Mouse (Mus musculus) hindbrain, postnatal 0 days (tissue): ENCODE results near the gene Acvr1b. TPM values are rescaled to one million over a fixed set of nuclear protein-coding genes. Genes with fewer than 3 reads are reported as not detected.
A peak's percentile ranks its signal among the peaks of the same experiment; 100 is the strongest.

Experiments used
- ATAC-seq: fragments of 200-750 bp; cut with Nextera tagmentation; 2 replicates; pipeline ENCODE4 v1.8.0; 2017; ENCODE audit warnings: mild to moderate bottlenecking, moderate TSS enrichment, moderate library complexity
- DNase-seq: peaks from one replicate; pipeline ENCODE4 v3.0.0-alpha.2; 2015; ENCODE audit warnings: low spot score
- H3K27ac ChIP-seq: fragments of 300-500 bp; sonication (generic); 2 replicates; pipeline ENCODE4 v1.5.1; 2014; ENCODE audit warnings: mild to moderate bottlenecking
- H3K27me3 ChIP-seq: fragments of 300-500 bp; sonication (generic); 2 replicates; pipeline ENCODE4 v1.6.1; 2014; ENCODE audit warnings: low read length, mixed read lengths; ENCODE audit not compliant: insufficient read depth
- H3K36me3 ChIP-seq: fragments of 300-500 bp; sonication (generic); 2 replicates; pipeline ENCODE4 v1.6.1; 2014; ENCODE audit warnings: low read length, mixed read lengths; ENCODE audit not compliant: insufficient read depth
- H3K4me1 ChIP-seq: fragments of 300-500 bp; sonication (generic); 2 replicates; pipeline ENCODE4 v1.6.1; 2014; ENCODE audit warnings: antibody characterized with exemption, low read length, mixed read lengths; ENCODE audit not compliant: insufficient read depth
- H3K4me2 ChIP-seq: fragments of 300-500 bp; sonication (generic); 2 replicates; pipeline ENCODE4 v1.6.1; 2014; ENCODE audit warnings: low read depth, mild to moderate bottlenecking, low read length, moderate library complexity, mixed read lengths
- H3K4me3 ChIP-seq: fragments of 300-500 bp; sonication (generic); 2 replicates; pipeline ENCODE4 v1.5.1; 2014; ENCODE audit warnings: low read length
- H3K9ac ChIP-seq: fragments of 300-500 bp; sonication (generic); replicated peaks from 2 replicates; pipeline ENCODE4 v1.6.1; 2014; ENCODE audit warnings: mild to moderate bottlenecking, low read length, moderate library complexity, mixed read lengths
- H3K9me3 ChIP-seq: fragments of 300-500 bp; sonication (generic); 2 replicates; pipeline ENCODE4 v1.6.1; 2016; ENCODE audit warnings: low read length, mixed read lengths
- CTCF ChIP-seq: IDR thresholded peaks from 2 replicates; pipeline ENCODE4 v1.5.1; 2016; ENCODE audit warnings: antibody characterized with exemption, control low read depth, low read depth
- WGBS: fragments of 180-500 bp; shearing (Covaris S2); extraction: QIAGEN DNeasy Blood & Tissue Kit; methylation state at CpG from one replicate; pipeline ENCODE4 v1.1.7; 2014; 5-methylcytosine and 5-hydroxymethylcytosine counted together
- polyA plus RNA-seq: library from polyadenylated mRNA; unstranded; fragments of >200 nt; fragmentation: Nextera tagmentation; extraction: Ambion mirVana; gene quantifications from 2 replicates; pipeline ENCODE4 v1.2.1, GENCODE M21; 2015
- total RNA-seq: library from RNA; depleted of rRNA; stranded (reverse); fragments of >200 nt; gene quantifications from 2 replicates; pipeline ENCODE4 v1.2.3, GENCODE M21; 2014

Acvr1b gene
- total and polyA plus RNA-seq, 2 experiments from 2014 or later, result 14.6 to 74.5 TPM

DNA sequence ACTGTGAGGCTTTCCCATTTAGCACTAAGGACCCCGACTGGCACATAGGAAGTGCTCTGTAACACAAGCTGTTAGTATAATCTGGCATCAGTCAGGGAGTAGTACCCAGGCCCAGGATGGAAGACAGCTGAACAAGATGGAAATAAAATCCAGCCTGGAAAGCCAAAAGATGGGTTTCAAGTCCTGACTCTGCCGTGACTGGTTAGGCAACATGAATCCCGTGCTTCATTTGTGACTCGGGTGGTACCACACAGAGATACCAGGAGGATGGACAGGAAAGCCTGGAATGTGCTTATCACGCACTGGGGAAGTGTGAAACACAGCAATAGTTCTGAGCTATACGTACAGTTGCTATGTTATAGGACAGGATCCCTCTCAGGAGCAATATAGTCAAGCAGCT lies 33.3 kb upstream of the Acvr1b start:
- Histone ChIP-seq H3K27me3 (no peaks in the 10 kb centered on the region), H3K4me2 (no peak overlapping the region), H3K9ac (no peak overlapping the region), H3K4me3 (no peak overlapping the region), H3K27ac (no peak overlapping the region), H3K9me3 (no peaks in the 10 kb centered on the region), H3K4me1 (peaks cover 8% of the 10 kb centered on the region; the same call in 1 of the 2 replicates), H3K36me3 (no peaks in the 10 kb centered on the region)
- WGBS, result 63% methylated on average over 6 of the region's 6 CpGs
- ATAC-seq (no peak), DNase-seq (no peak)
- TF ChIP-seq CTCF, result no peak

DNA sequence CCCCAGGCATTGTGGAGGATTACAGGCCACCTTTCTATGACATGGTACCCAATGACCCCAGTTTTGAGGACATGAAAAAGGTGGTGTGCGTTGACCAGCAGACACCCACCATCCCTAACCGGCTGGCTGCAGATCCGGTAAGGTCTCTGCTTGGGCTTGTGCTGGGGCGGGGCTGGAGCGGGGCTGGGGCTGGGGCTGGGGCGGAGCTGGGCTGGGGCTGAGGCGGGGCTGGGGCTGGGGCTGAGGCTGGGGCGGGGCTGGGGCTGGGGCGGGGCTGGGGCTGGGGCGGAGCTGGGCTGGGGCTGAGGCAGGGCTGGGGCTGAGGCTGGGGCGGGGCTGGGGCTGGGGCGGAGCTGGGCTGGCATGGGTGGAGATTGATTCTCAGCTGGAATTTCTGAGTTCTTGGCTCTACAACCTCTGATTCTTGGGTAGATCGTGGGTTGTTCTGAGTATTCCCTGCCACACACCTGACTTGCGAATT lies 32.8 kb upstream of the Acvr1b start:
- H3K9ac ChIP-seq, result no peak overlapping the region
- H3K9me3 ChIP-seq, result no peaks in the 10 kb centered on the region
- 9% methylated on average over 8 of the region's 14 CpGs for WGBS
- TF ChIP-seq CTCF, result no peak
- H3K4me2 ChIP-seq, result no peak overlapping the region
- ATAC-seq (0 out of 2 replicates have a peak, but pooled peaks have one; percentile 15), DNase-seq (no peak)
- H3K36me3 ChIP-seq, result no peaks in the 10 kb centered on the region
- no peak overlapping the region for H3K4me3 ChIP-seq
- H3K27ac ChIP-seq, result no peak overlapping the region
- no peaks in the 10 kb centered on the region for H3K27me3 ChIP-seq
- H3K4me1 ChIP-seq, result peaks cover 10% of the 10 kb centered on the region; the same call in 1 of the 2 replicates

DNA sequence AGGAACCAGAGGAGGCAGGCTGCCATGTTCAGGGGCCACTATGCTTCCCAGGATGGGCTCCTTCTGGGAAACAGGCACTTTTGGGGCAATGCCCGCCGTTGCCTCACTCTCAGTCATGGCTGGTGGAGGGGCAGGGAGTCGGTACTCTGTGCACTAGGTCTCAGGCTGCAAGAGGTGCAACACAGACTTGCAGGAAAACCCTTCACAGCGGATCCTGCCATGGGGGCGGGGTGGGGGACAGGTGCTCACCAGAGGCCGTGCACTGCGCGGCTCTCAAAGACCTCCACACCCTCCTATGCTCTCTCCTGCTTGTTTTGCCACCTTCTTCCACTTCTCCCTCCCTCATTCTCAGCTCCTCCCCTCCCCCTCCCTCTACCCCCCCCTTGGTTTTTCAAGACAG lies 31.2 kb upstream of the Acvr1b start:
- no peak for DNase-seq
- Histone ChIP-seq H3K27ac (no peak overlapping the region), H3K4me1 (peaks cover 10% of the 10 kb centered on the region; the same call in 1 of the 2 replicates), H3K9me3 (no peaks in the 10 kb centered on the region), H3K9ac (no peak overlapping the region), H3K27me3 (no peaks in the 10 kb centered on the region), H3K4me3 (no peak overlapping the region), H3K4me2 (no peak overlapping the region), H3K36me3 (no peaks in the 10 kb centered on the region)
- 68% methylated on average over 8 of the region's 8 CpGs for WGBS
- no peak for TF ChIP-seq CTCF
- ATAC-seq, result no peak

DNA sequence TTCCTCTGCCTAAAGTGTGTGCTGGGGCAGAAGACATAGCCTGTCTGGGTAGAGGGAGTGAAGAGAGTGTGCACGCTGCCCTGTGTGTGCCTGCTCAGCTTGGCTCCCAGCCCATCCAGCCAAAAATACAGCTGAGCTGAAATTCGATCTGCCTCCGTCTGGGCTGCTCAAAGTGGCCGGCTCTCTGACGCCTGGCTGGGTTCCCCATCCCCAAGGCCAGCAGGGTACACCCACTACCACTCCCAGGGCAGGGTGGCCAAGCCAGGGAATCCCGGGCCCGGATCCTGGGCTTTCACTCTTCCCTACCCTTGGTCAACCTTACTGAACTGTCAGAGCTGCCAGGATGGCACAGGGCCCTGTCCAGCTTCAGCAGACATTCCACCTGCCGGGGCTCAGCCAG lies 30.4 kb upstream of the Acvr1b start:
- Histone ChIP-seq H3K4me1 (peaks cover 10% of the 10 kb centered on the region; the same call in 1 of the 2 replicates), H3K4me2 (no peak overlapping the region), H3K27ac (no peak overlapping the region), H3K27me3 (no peaks in the 10 kb centered on the region), H3K4me3 (no peak overlapping the region), H3K9me3 (no peaks in the 10 kb centered on the region), H3K9ac (no peak overlapping the region; the same call in 1 of the 2 replicates), H3K36me3 (no peaks in the 10 kb centered on the region)
- WGBS, result 20% methylated on average over 8 of the region's 8 CpGs
- DNase-seq, result peak; percentile 37
- TF ChIP-seq CTCF, result no peak
- no peak for ATAC-seq

DNA sequence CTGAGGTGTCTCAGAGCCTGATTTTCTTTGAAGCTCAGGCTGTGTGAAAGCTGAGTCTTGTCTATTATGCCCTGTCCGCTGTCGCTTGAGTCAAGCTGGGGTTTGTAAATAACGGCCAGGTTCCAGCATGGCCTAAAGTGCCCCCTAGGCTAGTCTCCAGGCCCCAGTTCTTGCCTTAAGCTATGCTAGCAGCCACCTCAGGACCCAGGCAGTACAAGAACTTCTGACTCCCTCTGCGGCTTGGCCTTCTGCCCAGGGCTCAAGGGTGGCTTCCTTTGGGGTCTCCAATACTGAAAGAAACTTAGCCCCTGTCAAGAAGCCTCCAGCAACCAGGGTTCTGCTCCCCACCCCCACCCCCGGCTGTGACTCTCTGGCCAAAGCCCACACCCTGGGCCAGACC lies 29.7 kb upstream of the Acvr1b start:
- Histone ChIP-seq H3K27me3 (no peaks in the 10 kb centered on the region), H3K36me3 (no peaks in the 10 kb centered on the region), H3K4me2 (no peak overlapping the region), H3K9me3 (no peaks in the 10 kb centered on the region), H3K4me1 (peaks cover 10% of the 10 kb centered on the region; the same call in 1 of the 2 replicates), H3K4me3 (no peak overlapping the region), H3K27ac (no peak overlapping the region), H3K9ac (no peak overlapping the region)
- DNase-seq, result no peak
- TF ChIP-seq CTCF, result no peak
- ATAC-seq, result no peak
- WGBS, result 83% methylated on average over 5 of the region's 5 CpGs

DNA sequence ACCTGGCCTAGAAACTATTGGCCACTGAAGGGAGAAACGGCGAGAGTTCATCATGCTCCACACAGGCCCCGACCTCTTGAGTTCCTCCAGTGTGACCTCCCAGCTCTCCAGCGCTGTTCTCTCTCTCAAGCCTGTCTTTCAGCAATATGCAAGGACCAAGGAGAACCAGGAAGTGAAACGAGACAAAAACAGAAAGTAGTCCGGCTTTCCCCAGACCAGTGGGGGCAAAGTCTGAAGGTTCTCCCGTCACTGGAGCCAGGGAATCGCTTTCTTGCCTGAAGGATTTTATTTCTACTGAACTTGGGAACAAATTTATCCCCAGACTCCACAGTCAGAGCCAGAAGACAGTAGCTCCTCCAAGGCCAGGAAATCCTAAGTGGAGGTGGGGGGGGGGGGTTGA lies 29.1 kb upstream of the Acvr1b start:
- Histone ChIP-seq H3K27ac (no peak overlapping the region), H3K9me3 (no peaks in the 10 kb centered on the region), H3K36me3 (no peaks in the 10 kb centered on the region), H3K4me1 (peaks cover 10% of the 10 kb centered on the region; the same call in 1 of the 2 replicates), H3K4me3 (no peak overlapping the region), H3K27me3 (no peaks in the 10 kb centered on the region), H3K9ac (no peak overlapping the region), H3K4me2 (no peak overlapping the region; the same call in 1 of the 2 replicates)
- TF ChIP-seq CTCF, result no peak
- ATAC-seq (no peak), DNase-seq (no peak)
- 79% methylated on average over 8 of the region's 8 CpGs for WGBS

DNA sequence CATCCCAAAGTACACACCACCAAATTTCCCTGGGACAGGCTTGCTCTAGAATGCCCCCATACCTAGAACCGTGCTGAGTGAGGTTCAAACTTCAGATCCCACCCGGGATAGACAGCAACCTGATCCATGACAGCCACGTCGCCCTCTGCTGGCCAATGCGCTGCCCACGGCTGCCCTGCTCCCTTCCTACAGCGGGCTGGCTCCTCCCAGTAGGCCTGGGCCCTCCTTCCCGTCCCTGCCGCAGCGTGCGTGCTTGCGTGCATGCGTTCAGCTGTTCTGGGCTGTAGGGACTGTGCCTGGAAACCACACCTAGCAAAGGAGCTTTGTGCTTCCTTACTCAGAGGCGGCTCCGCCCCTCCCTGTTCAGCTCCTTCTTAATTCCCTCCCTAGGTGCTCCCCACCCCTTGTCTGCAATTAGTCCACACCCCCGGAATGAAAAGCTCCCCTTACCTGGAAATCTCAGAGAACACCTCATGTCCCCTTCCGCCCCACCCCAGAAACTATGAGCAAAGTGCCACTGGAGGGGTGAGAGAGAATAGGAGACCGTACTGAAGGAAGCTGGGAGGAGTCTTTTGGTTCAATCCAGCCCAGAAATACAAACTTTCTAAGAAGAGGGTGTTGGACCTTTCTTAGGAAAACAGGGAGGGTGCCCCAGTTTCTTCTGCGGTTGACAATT lies 28.3 kb upstream of the Acvr1b start:
- Histone ChIP-seq H3K4me1 (peaks cover 10% of the 10 kb centered on the region; the same call in 1 of the 2 replicates), H3K27me3 (no peaks in the 10 kb centered on the region), H3K36me3 (no peaks in the 10 kb centered on the region), H3K9me3 (no peaks in the 10 kb centered on the region), H3K27ac (no peak overlapping the region), H3K9ac (no peak overlapping the region), H3K4me3 (no peak overlapping the region), H3K4me2 (peak overlapping the region; percentile 43)
- WGBS, result 11% methylated on average over 19 of the region's 19 CpGs
- ATAC-seq (peak; percentile 94), DNase-seq (peak; percentile 94)
- peak; percentile 99 for TF ChIP-seq CTCF
